Mouse (Mus musculus): ENCODE data around the gene Samd8. TPM values are rescaled to one million over a fixed set of nuclear protein-coding genes. Genes with fewer than 3 reads are reported as not detected.

Samd8 gene
- polyA plus RNA-seq (2012; rRNA removed), result 12.1 and 13.3 TPM in 2 replicates

DNA sequence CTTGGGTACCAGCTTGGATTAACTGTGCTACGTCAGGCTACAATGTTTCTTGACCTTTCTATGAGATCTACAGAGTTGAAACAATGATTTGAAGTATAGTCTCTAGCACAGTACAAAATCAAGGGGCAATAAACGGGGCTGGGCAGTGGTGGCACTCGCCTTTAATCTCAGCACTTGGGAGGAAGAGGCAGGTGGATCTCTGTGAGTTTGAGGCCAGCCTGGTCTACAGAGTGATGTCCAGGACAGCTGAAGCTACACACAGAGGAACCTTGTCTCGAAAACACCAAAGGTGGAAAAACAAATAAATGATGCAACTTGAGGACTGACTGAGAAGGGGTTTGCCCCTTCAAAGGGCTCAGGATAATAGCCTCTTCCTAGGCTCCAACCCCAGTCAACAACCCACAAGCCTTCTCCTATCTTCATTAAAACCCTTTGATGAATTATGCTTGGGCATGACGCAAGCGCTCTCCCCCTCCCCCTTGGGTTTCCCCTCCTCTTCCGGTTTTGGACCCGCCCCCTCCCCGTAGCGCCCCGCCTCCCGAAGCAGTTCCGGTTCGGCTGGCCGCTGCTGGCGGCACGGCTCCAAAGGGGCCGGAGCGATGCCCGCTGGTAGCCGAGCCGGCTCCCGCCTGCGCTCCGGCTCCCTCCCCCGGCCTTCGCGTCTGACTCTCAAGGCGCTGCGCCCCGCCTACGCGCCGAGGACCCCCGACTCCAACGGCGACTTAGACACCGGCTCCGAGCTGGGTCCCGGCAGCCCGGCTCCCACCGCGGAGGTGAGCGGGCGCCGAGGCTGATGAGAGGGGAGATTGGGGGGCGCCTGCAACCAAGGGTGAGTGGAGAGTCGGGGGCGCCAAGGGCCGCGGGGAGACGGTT, at the start of gene Samd8:
TSS of gene Samd8 (plus strand) at position 524 of the 873 bp plus-strand sequence.
- WGBS, result 6% methylated on average over 50 of the region's 52 CpGs
- DNase-seq, result peak; percentile 80
- peaks cover 4% of the 10 kb centered on the region; the same call in 1 of the 2 replicates for H3K4me1 ChIP-seq (ENCODE audit: control insufficient read depth, insufficient read depth, low read length)
- TF ChIP-seq CTCF (IDR thresholded peaks at IDR 0.05; ENCODE audit: insufficient read depth, low read length) (no peak), POLR2A (IDR thresholded peaks at IDR 0.05; ENCODE audit: borderline replicate concordance, extremely low read depth, low read depth, low read length) (peak; percentile 65; the same call in 1 of the 2 replicates)
- H3K4me3 ChIP-seq (replicated peaks; ENCODE audit: extremely low read depth, low read depth, low read length), result peak within 1 kb of the TSS; percentile 72

DNA sequence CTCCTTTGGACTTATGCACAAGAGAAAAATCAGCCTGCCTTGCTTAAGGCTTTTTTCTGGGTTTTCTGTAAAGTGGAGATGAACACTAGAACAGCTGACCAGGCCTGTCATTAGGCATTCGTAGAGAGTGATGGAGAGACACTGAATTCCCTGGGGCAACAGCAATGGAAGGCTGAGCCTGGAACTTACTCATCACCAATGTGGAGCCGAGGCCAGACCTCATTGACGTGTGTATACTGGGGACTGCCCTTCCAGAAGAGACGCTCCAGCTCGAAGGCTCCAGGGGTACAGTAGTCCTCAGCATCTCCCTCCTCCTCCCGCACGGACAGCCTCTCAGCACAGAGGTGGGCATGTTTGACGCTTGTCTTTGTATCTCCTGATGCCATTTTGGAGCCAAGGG, 47.6 kb upstream of the Samd8 start:
- Histone ChIP-seq H3K4me3 (replicated peaks; ENCODE audit: extremely low read depth, low read depth, low read length) (no peak overlapping the region), H3K4me1 (ENCODE audit: control insufficient read depth, insufficient read depth, low read length) (peaks cover 14% of the 10 kb centered on the region)
- WGBS, result 81% methylated on average over 8 of the region's 8 CpGs
- TF ChIP-seq POLR2A (IDR thresholded peaks at IDR 0.05; ENCODE audit: borderline replicate concordance, extremely low read depth, low read depth, low read length) (no peak), CTCF (IDR thresholded peaks at IDR 0.05; ENCODE audit: insufficient read depth, low read length) (no peak)
- no peak for DNase-seq

DNA sequence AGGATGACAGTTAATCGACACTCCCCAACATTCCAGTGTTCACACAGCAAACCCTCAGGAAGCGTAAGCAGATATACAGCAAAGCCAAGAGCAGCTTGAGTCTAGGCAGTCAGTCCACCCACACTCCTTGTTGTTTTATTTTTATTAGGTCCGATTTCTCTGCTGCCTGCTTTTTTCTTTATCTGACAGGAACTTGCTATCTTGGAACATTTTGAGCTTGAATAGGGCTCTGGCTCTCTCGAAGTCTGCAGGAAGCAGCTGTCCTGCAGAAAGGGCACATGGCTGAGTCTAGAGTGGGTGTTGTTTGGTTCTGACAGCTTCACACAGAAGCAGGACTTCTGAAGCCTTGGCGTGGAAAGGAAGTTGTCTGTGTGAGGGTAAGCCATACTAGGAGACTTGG, 47.1 kb upstream of the Samd8 start:
- DNase-seq, result no peak
- 28% methylated on average over 5 of the region's 5 CpGs for WGBS
- TF ChIP-seq CTCF (IDR thresholded peaks at IDR 0.05; ENCODE audit: insufficient read depth, low read length) (no peak), POLR2A (IDR thresholded peaks at IDR 0.05; ENCODE audit: borderline replicate concordance, extremely low read depth, low read depth, low read length) (no peak)
- H3K4me1 ChIP-seq (ENCODE audit: control insufficient read depth, insufficient read depth, low read length), result peaks cover 16% of the 10 kb centered on the region
- no peak overlapping the region for H3K4me3 ChIP-seq (replicated peaks; ENCODE audit: extremely low read depth, low read depth, low read length)

DNA sequence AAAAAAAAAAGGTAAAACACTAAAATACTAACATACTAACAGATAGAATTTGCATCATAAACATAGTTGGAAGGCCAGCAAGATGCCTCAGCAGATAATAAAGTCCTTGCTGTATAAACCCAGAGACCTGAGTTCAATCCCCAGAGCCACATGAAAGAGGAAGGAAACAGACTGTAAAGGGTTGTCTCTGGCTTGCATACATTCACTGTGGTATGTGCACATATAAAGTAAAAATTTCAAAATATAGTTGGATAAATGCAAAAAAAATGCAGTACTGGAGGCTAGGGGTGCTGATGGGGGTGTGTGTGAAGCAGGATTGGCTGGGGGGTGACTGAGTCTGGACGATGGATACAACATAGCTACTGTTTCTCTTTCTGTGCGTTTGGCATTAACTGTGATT, 44.9 kb upstream of the Samd8 start:
- H3K4me3 ChIP-seq (replicated peaks; ENCODE audit: extremely low read depth, low read depth, low read length), result no peak overlapping the region
- DNase-seq, result no peak
- peaks cover 19% of the 10 kb centered on the region for H3K4me1 ChIP-seq (ENCODE audit: control insufficient read depth, insufficient read depth, low read length)
- 85% methylated on average over 2 of the region's 2 CpGs for WGBS
- TF ChIP-seq POLR2A (IDR thresholded peaks at IDR 0.05; ENCODE audit: borderline replicate concordance, extremely low read depth, low read depth, low read length) (no peak), CTCF (IDR thresholded peaks at IDR 0.05; ENCODE audit: insufficient read depth, low read length) (no peak)

DNA sequence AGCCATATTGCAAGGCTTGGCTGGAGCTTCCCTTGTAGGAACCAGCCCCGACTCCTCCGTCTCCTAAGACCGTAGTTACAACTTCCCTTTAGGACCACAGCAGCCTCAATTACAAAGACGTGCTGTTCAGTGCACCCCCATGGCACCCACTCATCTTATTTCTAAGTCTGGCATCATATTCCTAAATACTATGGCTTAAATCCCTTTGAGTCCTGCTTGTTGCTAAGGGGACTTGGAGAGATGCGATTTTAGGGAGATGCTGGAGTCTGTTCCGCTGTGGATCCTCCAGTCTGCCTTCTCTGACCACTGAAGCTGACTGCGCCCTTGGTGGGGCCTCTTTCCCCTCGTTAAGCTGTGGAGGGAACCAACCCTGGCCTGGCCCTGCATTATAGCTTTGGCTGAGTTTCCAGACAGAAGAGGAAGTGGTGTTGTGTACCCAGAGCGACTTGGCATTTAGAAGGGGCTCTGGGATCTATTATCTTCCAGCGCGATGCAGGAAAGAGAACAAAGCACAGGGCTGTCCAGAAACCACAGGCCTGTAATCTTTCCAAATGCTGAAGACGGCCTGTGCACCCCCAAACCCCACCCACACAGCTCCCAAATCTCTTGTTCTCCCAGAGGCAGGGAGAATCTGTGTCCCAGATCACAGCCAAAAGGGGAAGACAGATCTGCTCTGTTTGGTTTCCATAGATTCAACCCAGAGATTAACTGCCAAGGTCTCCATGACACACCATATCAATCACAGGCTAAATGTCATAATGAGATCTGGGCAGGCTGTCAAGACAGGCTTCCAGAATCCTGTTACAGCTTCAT, 43.4 kb upstream of the Samd8 start:
- no peak overlapping the region for H3K4me3 ChIP-seq (replicated peaks; ENCODE audit: extremely low read depth, low read depth, low read length)
- WGBS, result 37% methylated on average over 12 of the region's 12 CpGs
- H3K4me1 ChIP-seq (ENCODE audit: control insufficient read depth, insufficient read depth, low read length), result peaks cover 19% of the 10 kb centered on the region
- TF ChIP-seq POLR2A (IDR thresholded peaks at IDR 0.05; ENCODE audit: borderline replicate concordance, extremely low read depth, low read depth, low read length) (0 out of 2 replicates have a peak, but pooled peaks have one; percentile 9), CTCF (IDR thresholded peaks at IDR 0.05; ENCODE audit: insufficient read depth, low read length) (no peak)
- peak; percentile 19 for DNase-seq

DNA sequence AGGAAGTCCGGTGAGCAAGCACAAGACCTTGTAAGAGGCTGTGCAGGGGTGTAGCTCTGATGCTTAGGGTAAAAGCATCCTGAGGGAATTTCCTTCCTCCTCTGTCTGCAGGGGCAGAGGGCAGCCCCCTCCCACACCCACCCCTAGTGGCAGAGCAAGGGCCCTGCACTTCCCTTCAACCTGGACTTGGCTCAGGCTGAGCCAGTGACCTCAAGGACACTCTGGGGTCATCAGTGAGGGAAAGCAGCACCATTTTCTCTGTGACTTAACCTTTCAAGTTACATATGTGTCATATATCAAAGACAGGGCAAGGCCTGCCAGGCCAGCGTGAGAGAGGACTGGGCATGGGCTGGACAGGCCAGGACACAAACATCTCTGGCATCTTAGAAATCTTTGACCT, 40.8 kb upstream of the Samd8 start:
- WGBS, result 73% methylated on average over 2 of the region's 2 CpGs
- H3K4me3 ChIP-seq (replicated peaks; ENCODE audit: extremely low read depth, low read depth, low read length), result no peak overlapping the region
- DNase-seq, result no peak
- TF ChIP-seq POLR2A (IDR thresholded peaks at IDR 0.05; ENCODE audit: borderline replicate concordance, extremely low read depth, low read depth, low read length) (no peak), CTCF (IDR thresholded peaks at IDR 0.05; ENCODE audit: insufficient read depth, low read length) (no peak)
- peaks cover 13% of the 10 kb centered on the region for H3K4me1 ChIP-seq (ENCODE audit: control insufficient read depth, insufficient read depth, low read length)

DNA sequence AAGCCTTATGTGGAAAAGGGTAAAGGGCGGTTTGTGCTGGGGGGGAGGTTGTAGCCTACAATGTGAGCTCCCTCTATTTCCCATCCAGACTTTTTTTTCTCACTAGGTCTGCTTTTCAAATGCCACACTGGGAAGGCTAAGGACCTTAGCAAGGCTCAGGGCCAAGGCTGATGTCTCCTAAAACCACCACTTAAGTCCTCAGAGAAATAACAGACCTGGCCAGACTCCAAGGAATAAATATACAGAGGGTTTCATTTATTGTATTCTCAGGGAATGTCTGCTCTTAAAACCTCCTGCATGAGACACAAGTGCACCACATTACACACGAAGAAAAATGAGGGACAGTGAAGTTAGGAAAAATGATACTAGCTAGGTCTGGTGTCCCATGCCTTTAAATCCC, 39.1 kb upstream of the Samd8 start:
- 58% methylated on average over 2 of the region's 2 CpGs for WGBS
- no peak for DNase-seq
- Histone ChIP-seq H3K4me1 (ENCODE audit: control insufficient read depth, insufficient read depth, low read length) (peaks cover 12% of the 10 kb centered on the region), H3K4me3 (replicated peaks; ENCODE audit: extremely low read depth, low read depth, low read length) (no peak overlapping the region)
- TF ChIP-seq POLR2A (IDR thresholded peaks at IDR 0.05; ENCODE audit: borderline replicate concordance, extremely low read depth, low read depth, low read length), result no peak
- TF ChIP-seq CTCF (IDR thresholded peaks at IDR 0.05; ENCODE audit: insufficient read depth, low read length), result no peak

DNA sequence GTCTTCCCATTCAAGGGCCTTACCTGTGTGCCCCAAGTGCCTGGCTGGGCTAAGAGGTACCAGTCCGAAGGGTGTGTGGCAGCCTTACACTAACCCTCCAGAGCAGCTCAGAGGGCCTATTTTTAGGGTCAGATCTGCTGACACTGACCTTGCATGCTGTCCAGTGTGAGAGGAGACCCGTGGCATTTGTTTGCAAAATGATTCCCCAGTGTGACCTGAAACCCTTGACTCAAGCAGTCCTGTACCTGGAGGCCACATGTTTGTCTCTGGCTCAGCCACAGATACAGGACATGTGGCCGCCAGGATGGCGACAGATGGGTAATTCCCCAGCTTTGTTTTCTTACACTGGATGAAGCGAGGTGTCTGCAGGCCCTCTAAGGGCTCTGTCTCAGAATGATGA, 35.8 kb upstream of the Samd8 start, which contains the start of gene Dupd1:
TSS of gene Dupd1 (minus strand) at position 91 of the 400 bp plus-strand sequence.
- WGBS, result 80% methylated on average over 5 of the region's 5 CpGs
- TF ChIP-seq CTCF (IDR thresholded peaks at IDR 0.05; ENCODE audit: insufficient read depth, low read length), result no peak
- TF ChIP-seq POLR2A (IDR thresholded peaks at IDR 0.05; ENCODE audit: borderline replicate concordance, extremely low read depth, low read depth, low read length), result no peak
- no peak for DNase-seq
- H3K4me1 ChIP-seq (ENCODE audit: control insufficient read depth, insufficient read depth, low read length), result 0 out of 2 replicates have a peak, but pooled peaks cover 2% of the 10 kb centered on the region
- H3K4me3 ChIP-seq (replicated peaks; ENCODE audit: extremely low read depth, low read depth, low read length), result no peak within 1 kb of the TSS

DNA sequence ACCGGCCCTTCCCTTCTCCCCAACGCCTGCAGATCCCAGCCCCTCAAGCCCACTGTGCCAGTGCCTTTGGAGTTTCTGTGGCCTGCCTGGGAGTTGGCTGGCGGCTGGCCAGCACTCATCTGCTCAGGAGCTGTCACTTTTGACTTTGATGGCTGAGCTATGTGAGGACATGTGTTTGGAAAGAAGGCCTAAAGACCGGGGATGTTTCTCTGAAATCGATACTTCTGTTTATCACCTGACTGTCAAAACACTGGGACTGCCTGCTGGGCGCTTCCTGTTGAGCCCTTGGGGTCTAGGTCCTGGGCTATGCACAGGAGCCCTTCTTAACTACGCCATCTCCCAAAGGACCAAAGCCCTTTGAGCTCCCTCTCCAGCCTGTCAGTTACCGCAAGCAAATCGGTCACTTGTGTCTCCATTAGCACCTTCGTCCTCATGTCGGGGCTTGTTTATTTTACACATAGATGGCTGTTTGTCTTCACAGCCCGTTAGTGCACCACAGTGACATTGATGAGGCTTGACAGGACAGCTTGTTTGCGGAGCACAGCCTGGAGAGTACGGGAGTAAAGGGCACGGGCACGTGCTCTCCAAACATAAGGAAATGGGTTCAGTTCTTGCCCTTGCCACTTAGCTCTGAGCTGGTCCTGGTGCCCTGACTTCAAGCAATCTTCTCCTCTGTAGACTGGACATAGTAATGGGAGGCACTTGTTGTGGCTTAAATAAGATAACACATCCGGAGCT, 30.5 kb upstream of the Samd8 start:
- DNase-seq, result no peak
- H3K4me3 ChIP-seq (replicated peaks; ENCODE audit: extremely low read depth, low read depth, low read length), result no peak overlapping the region
- 42% methylated on average over 17 of the region's 17 CpGs for WGBS
- H3K4me1 ChIP-seq (ENCODE audit: control insufficient read depth, insufficient read depth, low read length), result no peaks in the 10 kb centered on the region
- TF ChIP-seq CTCF (IDR thresholded peaks at IDR 0.05; ENCODE audit: insufficient read depth, low read length) (no peak), POLR2A (IDR thresholded peaks at IDR 0.05; ENCODE audit: borderline replicate concordance, extremely low read depth, low read depth, low read length) (no peak)
